Mouse (Mus musculus) adrenal gland (tissue): ENCODE measurements around the gene Olfr869.

Source experiments
- intact Hi-C: fragments of 180-260 bp; cut with DNase I; formaldehyde crosslinking; loops from one replicate; pipeline ENCODE4 v1.15.1; 2025
- long read RNA-seq, 2 experiments: library from polyadenylated mRNA; unstranded; transcript quantifications; one replicate each; pipeline ENCODE4 v2.0.0; 2020; ENCODE audit warnings: borderline replicate concordance in 1 of 2; ENCODE audit not compliant: insufficient replicate concordance in 1 of 2

Olfr869 gene
- long read RNA-seq, experiment 1: 0 reads
- long read RNA-seq, experiment 2: 0 reads

DNA sequence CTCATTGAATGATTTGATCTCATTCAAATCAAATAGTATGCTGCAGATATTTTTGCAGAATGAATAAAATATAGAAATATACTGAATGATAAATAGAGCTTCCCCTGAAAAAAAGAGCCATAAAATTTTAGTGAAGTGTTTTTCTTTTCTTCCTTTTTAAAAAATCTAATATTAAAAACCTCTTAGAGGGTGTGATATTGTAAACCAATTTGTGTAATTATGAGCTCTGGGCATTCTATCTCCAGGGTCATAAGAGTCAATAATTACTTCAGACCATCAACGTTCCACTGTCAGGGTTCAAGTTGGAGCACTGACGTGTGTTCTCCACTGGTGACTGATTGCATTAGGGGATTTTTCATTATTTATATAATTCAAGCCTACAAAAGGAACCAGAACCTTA, at the start of gene Olfr869:
TSS of gene Olfr869 (plus strand) at position 301 of the 400 bp plus-strand sequence.
- intact Hi-C loops: no loop called here

DNA sequence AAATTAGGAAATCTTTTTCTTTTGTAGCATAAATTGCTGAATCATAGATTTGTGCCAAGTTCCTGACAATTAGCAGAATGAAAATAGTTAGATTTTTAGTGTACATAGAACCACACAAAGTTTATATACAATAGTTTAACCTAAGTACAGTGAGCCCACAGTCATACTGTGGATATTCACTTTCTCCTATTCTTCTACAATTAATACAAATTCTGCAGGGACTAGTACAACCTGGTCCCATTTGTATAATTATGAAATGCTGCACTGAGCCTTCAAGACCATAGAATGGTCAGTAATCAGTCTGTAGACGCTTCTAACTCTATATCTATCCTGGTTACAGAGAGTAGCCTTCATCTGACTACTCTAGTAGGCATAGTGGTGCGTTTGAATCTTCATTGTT, 30.5 kb upstream of the Olfr869 start, which contains the start of gene Olfr868:
TSS of gene Olfr868 (plus strand) at position 301 of the 400 bp plus-strand sequence.
- intact Hi-C loops: no loop called here

DNA sequence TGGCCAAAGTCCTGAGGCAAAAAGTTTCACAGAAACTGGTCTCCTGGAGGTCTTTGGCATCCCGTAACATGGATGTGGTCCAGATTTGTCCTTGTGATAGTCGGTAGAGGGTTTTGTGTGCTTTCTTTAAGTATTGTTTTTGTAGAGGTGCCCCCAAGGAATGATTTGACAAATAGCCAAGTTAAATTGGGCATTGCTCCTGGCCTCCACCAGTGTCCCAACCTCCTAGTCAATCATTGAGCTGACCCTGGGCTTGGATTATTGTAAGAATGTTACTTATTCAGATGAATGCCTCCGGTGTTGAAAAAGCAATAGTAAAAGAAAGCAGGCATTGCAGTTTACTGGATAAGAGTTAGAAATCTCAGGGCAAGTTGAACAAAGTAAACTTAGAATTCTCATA, 20.9 kb downstream of the Olfr869 start:
- intact Hi-C loops: no loop called here

DNA sequence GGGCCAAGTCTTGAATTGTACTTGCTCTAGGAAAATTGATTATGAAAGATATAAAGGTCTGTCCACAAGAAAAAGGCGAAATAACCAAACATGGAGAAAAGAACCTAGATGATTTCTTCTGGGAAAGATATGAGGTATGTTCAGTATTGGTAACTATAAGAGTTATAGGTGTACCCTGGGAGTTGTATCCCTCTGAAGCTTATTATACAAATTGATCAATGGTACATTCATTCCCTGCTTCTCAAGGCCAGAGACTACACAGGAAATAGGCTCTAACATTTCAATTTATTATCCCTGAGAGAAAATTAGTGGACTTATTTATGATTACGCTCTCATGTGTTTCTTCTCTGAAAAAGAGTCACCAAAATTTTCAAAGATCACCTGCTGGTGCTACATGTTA, 45.1 kb downstream of the Olfr869 start, which contains the start of gene Olfr870:
TSS of gene Olfr870 (minus strand) at position 101 of the 400 bp plus-strand sequence.
- intact Hi-C loops: no loop called here

DNA sequence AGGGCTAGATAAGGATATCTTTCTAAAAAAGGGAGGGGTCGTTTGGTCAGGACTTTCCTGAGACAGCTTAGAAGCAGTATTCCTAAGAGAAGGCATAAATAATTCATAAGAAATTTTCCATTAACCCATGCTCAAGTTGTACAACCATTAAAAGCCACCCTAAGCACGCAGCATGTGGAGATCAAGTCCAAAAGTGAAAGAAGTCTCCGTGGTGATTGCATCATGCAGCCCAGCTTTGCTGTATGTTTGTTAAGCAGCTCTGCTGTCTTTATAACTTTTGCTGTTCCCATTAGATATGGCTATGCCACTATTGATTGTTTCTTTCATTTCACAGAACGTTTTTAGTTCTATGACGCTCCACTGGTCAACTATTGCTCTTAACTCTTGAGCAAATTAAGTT, 50.7 kb downstream of the Olfr869 start:
- intact Hi-C loops: no loop called here
